Mouse (Mus musculus) midbrain, postnatal 0 days (tissue): ENCODE results near the gene Ttpal. TPM values are rescaled to one million over a fixed set of nuclear protein-coding genes. Genes with fewer than 3 reads are reported as not detected.

Experiments used
- ATAC-seq: fragments of 200-750 bp; cut with Nextera tagmentation; 2 replicates; pipeline ENCODE4 v1.8.0; 2017; ENCODE audit warnings: moderate number of reproducible peaks, mild to moderate bottlenecking, moderate TSS enrichment, moderate library complexity; ENCODE audit not compliant: low FRiP score
- DNase-seq: peaks from one replicate; pipeline ENCODE4 v3.0.0-alpha.2; 2015; ENCODE audit warnings: low spot score
- H3K27ac ChIP-seq: fragments of 300-500 bp; sonication (generic); 2 replicates; pipeline ENCODE4 v1.5.1; 2014; ENCODE audit warnings: low read depth, mild to moderate bottlenecking, low read length, mixed read lengths
- H3K27me3 ChIP-seq: fragments of 300-500 bp; sonication (generic); 2 replicates; pipeline ENCODE4 v1.6.1; 2014; ENCODE audit warnings: low read length, control low read depth, mixed read lengths; ENCODE audit not compliant: insufficient read depth
- H3K36me3 ChIP-seq: fragments of 300-500 bp; sonication (generic); 2 replicates; pipeline ENCODE4 v1.6.1; 2014; ENCODE audit warnings: low read length, control low read depth, mixed read lengths; ENCODE audit not compliant: insufficient read depth
- H3K4me1 ChIP-seq: fragments of 300-500 bp; sonication (generic); 2 replicates; pipeline ENCODE4 v1.6.1; 2014; ENCODE audit warnings: mild to moderate bottlenecking, control low read depth, antibody characterized with exemption, low read length, mixed read lengths; ENCODE audit not compliant: insufficient read depth
- H3K4me2 ChIP-seq: fragments of 300-500 bp; sonication (generic); 2 replicates; pipeline ENCODE4 v1.6.1; 2014; ENCODE audit warnings: low read depth, mild to moderate bottlenecking, low read length, mixed read lengths; ENCODE audit not compliant: poor library complexity, severe bottlenecking
- H3K4me3 ChIP-seq: fragments of 300-500 bp; sonication (generic); 2 replicates; pipeline ENCODE4 v1.5.1; 2014; ENCODE audit warnings: low read depth, mild to moderate bottlenecking, low read length, moderate library complexity
- H3K9ac ChIP-seq: fragments of 300-500 bp; sonication (generic); replicated peaks from 2 replicates; pipeline ENCODE4 v1.6.1; 2014; ENCODE audit warnings: mild to moderate bottlenecking, low read length, moderate library complexity, mixed read lengths; ENCODE audit not compliant: poor library complexity, severe bottlenecking
- H3K9me3 ChIP-seq: fragments of 300-500 bp; sonication (generic); 2 replicates; pipeline ENCODE4 v1.6.1; 2016; ENCODE audit warnings: low read length, control low read depth
- CTCF ChIP-seq: IDR thresholded peaks from 2 replicates; pipeline ENCODE4 v1.5.1; 2016; ENCODE audit warnings: antibody characterized with exemption, mild to moderate bottlenecking
- WGBS: fragments of 180-500 bp; shearing (Covaris S2); extraction: QIAGEN DNeasy Blood & Tissue Kit; methylation state at CpG from one replicate; pipeline ENCODE4 v1.1.7; 2014; 5-methylcytosine and 5-hydroxymethylcytosine counted together
- polyA plus RNA-seq: library from polyadenylated mRNA; unstranded; fragments of >200 nt; fragmentation: Nextera tagmentation; extraction: Ambion mirVana; gene quantifications from 2 replicates; pipeline ENCODE4 v1.2.1, GENCODE M21; 2015
- total RNA-seq: library from RNA; depleted of rRNA; stranded (reverse); fragments of >200 nt; gene quantifications from 2 replicates; pipeline ENCODE4 v1.2.3, GENCODE M21; 2014

The Ttpal gene
- total and polyA plus RNA-seq, 2 experiments from 2014 or later = 33.5 to 76.2 TPM

DNA sequence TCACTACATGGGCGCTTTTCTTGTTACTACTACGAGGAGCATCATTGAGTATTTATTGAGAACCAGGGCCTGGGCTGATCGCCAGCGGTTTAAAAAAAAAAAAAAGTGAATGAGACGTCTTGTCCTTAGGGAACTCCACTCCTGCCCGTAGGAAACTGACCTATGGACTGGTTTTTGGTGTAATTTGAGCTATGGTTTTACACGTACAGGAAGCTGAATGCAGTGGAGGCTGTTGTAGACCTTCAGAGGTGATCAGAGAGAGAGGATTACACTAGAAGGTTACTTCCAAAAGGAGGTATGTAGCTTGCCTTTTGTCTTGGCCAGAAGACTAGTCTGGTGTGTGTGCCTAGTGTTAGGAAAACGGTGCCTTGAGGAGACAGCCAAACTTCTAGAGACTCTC lies 56.8 kb downstream of the Ttpal start:
- H3K36me3 ChIP-seq = no peaks in the 10 kb centered on the region
- no peak overlapping the region for H3K27ac ChIP-seq
- H3K9me3 ChIP-seq = no peaks in the 10 kb centered on the region
- ATAC-seq = no peak
- no peak for DNase-seq
- 2% methylated on average over 8 of the region's 8 CpGs for WGBS
- peak overlapping the region; percentile 58 for H3K4me2 ChIP-seq
- TF ChIP-seq CTCF = no peak
- H3K4me3 ChIP-seq = peak overlapping the region; percentile 68
- no peaks in the 10 kb centered on the region for H3K27me3 ChIP-seq
- peak overlapping the region; percentile 61; the same call in 1 of the 2 replicates for H3K9ac ChIP-seq
- 0 out of 2 replicates have a peak, but pooled peaks cover 3% of the 10 kb centered on the region for H3K4me1 ChIP-seq

- no peaks in the 10 kb centered on the region for H3K27me3 ChIP-seq
- no peaks in the 10 kb centered on the region for H3K9me3 ChIP-seq
- DNase-seq (no peak), ATAC-seq (no peak)
- no peak overlapping the region for H3K9ac ChIP-seq
- H3K4me2 ChIP-seq = peak overlapping the region; percentile 58
- H3K36me3 ChIP-seq = no peaks in the 10 kb centered on the region
- no peak overlapping the region for H3K27ac ChIP-seq
- WGBS = 79% methylated on average over 12 of the region's 12 CpGs
- no peak for TF ChIP-seq CTCF
- 0 out of 2 replicates have a peak, but pooled peaks cover 3% of the 10 kb centered on the region for H3K4me1 ChIP-seq
- peak overlapping the region; percentile 68; the same call in 1 of the 2 replicates for H3K4me3 ChIP-seq
Observed at GRCm38 (mm10) chr2:163659431-163659830, 57.3 kb downstream of the Ttpal start.

DNA sequence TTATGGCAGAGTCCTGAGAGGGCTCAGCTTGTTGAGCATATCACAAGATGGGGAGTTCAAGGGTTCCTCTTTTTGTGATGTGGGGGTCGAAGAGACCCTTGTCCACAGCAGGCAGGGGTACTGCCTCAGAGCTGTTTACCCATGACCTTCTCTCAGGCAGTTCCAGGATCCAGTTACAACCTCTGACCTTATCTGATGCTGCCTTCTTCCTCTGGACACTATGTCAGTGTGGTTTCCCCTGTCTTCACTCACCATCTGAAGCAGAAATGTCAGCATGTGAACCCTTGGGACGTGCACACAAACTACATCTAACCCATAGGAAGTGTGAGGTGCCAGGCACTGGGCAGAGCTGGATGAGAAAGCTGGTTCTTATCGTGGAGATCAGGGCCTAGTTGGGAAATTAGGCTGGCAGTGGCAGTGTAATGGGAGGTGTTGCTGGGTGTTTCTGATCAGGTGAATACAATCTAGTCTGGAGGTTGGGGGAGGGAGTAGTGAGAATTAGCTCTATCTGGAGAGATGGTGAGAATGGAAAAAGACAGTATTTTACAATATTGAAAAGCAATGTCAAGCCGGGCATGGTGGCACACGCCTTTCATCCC lies 58.1 kb downstream of the Ttpal start:
- no peak for ATAC-seq
- Histone ChIP-seq H3K27me3 (no peaks in the 10 kb centered on the region), H3K4me3 (no peak overlapping the region), H3K36me3 (no peaks in the 10 kb centered on the region), H3K9me3 (no peaks in the 10 kb centered on the region), H3K4me2 (no peak overlapping the region), H3K4me1 (0 out of 2 replicates have a peak, but pooled peaks cover 3% of the 10 kb centered on the region), H3K9ac (no peak overlapping the region), H3K27ac (no peak overlapping the region)
- 87% methylated on average over 5 of the region's 5 CpGs for WGBS
- no peak for TF ChIP-seq CTCF
- DNase-seq = no peak

- no peak for TF ChIP-seq CTCF
- Histone ChIP-seq H3K27ac (no peak overlapping the region), H3K4me1 (0 out of 2 replicates have a peak, but pooled peaks cover 3% of the 10 kb centered on the region), H3K4me3 (no peak overlapping the region), H3K27me3 (no peaks in the 10 kb centered on the region), H3K9me3 (no peaks in the 10 kb centered on the region), H3K9ac (no peak overlapping the region), H3K36me3 (no peaks in the 10 kb centered on the region), H3K4me2 (no peak overlapping the region)
- DNase-seq = no peak
- ATAC-seq = no peak
- WGBS = 49% methylated on average over 6 of the region's 6 CpGs
Observed at GRCm38 (mm10) chr2:163661371-163661850, 59.3 kb downstream of the Ttpal start.

DNA sequence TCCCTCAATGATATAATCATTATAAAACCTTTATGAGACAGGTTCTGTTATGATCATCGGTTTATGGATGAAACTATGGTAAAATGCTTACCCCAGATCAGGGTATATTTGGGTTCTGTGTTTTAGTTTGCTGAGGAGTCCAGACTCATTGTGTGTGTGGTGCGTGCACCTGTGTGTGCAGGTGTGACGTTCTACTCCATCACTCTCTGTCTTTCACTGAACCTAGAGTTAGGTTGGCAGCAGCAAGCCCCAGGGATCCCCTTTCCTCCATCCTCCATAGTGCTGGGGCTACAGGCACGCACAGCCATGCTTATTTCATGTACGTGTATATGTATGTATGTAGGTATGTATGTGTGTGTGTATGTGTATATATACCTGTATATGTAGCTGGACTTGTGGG lies 60.0 kb downstream of the Ttpal start:
- 0 out of 2 replicates have a peak, but pooled peaks cover 3% of the 10 kb centered on the region for H3K4me1 ChIP-seq
- ATAC-seq (no peak), DNase-seq (no peak)
- H3K4me3 ChIP-seq = no peak overlapping the region
- H3K9me3 ChIP-seq = no peaks in the 10 kb centered on the region
- TF ChIP-seq CTCF = no peak
- no peak overlapping the region for H3K27ac ChIP-seq
- WGBS = 96% methylated on average over 5 of the region's 5 CpGs
- H3K36me3 ChIP-seq = no peaks in the 10 kb centered on the region
- no peaks in the 10 kb centered on the region for H3K27me3 ChIP-seq
- no peak overlapping the region for H3K9ac ChIP-seq
- H3K4me2 ChIP-seq = no peak overlapping the region

DNA sequence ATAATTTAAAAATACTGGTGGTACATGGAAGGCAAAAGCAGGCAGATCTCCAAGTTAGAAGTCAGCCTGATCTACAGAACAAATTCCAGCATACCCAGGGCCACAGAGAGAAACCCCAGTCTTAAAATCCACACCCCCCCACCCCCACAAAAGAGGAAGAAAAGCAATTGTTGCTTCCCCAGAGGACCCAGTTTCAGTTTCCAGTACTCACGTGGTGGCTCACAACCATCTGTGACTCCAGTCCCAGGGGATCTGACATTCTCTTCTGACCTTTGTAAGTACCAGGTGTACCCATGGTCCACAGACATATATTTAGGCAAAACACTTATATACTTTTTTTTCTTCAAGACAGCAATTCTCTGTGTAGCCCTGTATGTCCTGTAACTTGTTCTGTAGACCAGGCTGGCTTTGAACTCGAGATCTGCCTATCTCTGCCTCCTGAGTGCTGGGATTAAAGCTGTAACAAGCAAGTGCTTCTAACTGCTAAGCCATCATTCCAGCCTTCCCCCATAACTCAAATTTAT lies 60.6 kb downstream of the Ttpal start:
- WGBS = 75% methylated on average over 2 of the region's 2 CpGs
- H3K4me2 ChIP-seq = no peak overlapping the region
- H3K27ac ChIP-seq = no peak overlapping the region
- no peak overlapping the region for H3K9ac ChIP-seq
- H3K9me3 ChIP-seq = no peaks in the 10 kb centered on the region
- ATAC-seq = no peak
- no peak overlapping the region for H3K4me3 ChIP-seq
- no peak for DNase-seq
- H3K36me3 ChIP-seq = no peaks in the 10 kb centered on the region
- 0 out of 2 replicates have a peak, but pooled peaks cover 3% of the 10 kb centered on the region for H3K4me1 ChIP-seq
- no peaks in the 10 kb centered on the region for H3K27me3 ChIP-seq
- TF ChIP-seq CTCF = no peak
